Mouse (Mus musculus): ENCODE results near the gene Nr1h3. TPM values are rescaled to one million over a fixed set of nuclear protein-coding genes. Genes with fewer than 3 reads are reported as not detected.
A peak's percentile ranks its signal among the peaks of the same experiment; 100 is the strongest.
"Not testable (repeated sequence)": the region's sequence is repeated elsewhere in the genome, so short reads cannot be mapped to it uniquely, and the experiment has no call there.

Nr1h3 gene
- 1.2 and 1.7 TPM in 2 replicates for polyA plus RNA-seq (2014; fragmentation: Nextera tagmentation; extraction: Ambion mirVana)

DNA sequence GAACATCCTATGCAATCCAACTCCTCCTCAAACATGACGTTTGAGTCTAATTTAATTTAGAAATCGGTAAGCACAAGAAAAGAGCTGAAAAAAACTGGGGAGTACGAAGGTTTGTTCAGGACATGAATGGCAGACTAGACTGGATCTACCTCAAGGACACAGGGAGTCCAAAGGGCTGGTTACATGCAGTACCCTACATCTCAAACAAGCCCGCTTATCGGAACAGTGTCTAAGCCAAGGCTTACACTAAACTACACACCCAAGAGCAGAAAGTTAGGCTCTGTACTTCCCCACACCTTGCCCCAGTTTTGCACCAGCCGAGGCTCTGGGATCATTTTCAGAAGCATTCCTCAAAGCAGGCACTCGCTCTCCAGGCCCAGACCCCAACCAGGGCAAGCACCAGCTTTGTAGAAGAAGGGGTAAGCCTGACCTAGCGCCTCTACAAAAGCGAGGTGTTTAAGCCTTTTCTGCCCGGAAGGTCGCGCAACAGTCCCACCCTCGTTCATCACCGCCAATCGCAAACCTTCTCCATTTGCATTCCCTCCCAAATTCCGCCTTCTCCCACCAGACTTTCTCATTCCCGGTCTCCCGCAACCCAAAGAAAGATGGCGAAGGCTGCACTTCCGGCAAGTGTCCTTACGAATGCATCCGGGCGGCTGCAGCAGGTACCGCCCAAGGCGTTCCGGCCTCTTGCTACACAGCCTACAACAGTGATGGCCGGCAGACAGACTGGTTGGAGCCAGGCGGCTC, at the start of gene Nr1h3, which contains the start of gene Acp2:
Nr1h3 (minus strand) TSS at position 613 of the 750 bp plus-strand sequence.
Acp2 (plus strand) TSS at position 664 of the 750 bp plus-strand sequence.
- peaks cover 20% of the 10 kb centered on the region for H3K36me3 ChIP-seq (ENCODE audit: control insufficient read depth, insufficient read depth, low read length)
- H3K9me3 ChIP-seq (ENCODE audit: control insufficient read depth, low read length) = no peaks in the 10 kb centered on the region
- no peaks in the 10 kb centered on the region for H3K27me3 ChIP-seq (ENCODE audit: control insufficient read depth, insufficient read depth, low read length)
- peaks cover 10% of the 10 kb centered on the region for H3K4me1 ChIP-seq (ENCODE audit: control insufficient read depth, insufficient read depth, low read length)
- peak within 1 kb of the TSS; percentile 81 for H3K9ac ChIP-seq (ENCODE audit: low read depth, low read length)
- H3K4me3 ChIP-seq (ENCODE audit: low read length) = peak within 1 kb of the TSS; percentile 72
- 3% methylated on average over 28 of the region's 28 CpGs for WGBS
- H3K27ac ChIP-seq (ENCODE audit: low read depth, low read length) = peak within 1 kb of the TSS; percentile 85
- peak within 1 kb of the TSS; percentile 55 for H3K4me2 ChIP-seq (replicated peaks; ENCODE audit: low read depth, low read length)
- peak; percentile 95 for ATAC-seq (ENCODE audit: low FRiP score, low TSS enrichment)

GRCm38 (mm10) chr2:91252001-91252400, 49.4 kb upstream of the Nr1h3 start:
- Histone ChIP-seq H3K9me3 (ENCODE audit: control insufficient read depth, low read length) (no peaks in the 10 kb centered on the region), H3K9ac (ENCODE audit: low read depth, low read length) (no peak overlapping the region), H3K4me3 (ENCODE audit: low read length) (no peak overlapping the region), H3K4me2 (replicated peaks; ENCODE audit: low read depth, low read length) (no peak overlapping the region), H3K4me1 (ENCODE audit: control insufficient read depth, insufficient read depth, low read length) (peaks cover 17% of the 10 kb centered on the region), H3K36me3 (ENCODE audit: control insufficient read depth, insufficient read depth, low read length) (no peaks in the 10 kb centered on the region), H3K27me3 (ENCODE audit: control insufficient read depth, insufficient read depth, low read length) (peaks cover 16% of the 10 kb centered on the region), H3K27ac (ENCODE audit: low read depth, low read length) (no peak overlapping the region)
- 71% methylated on average over 4 of the region's 4 CpGs for WGBS
- no peak for ATAC-seq (ENCODE audit: low FRiP score, low TSS enrichment)

DNA sequence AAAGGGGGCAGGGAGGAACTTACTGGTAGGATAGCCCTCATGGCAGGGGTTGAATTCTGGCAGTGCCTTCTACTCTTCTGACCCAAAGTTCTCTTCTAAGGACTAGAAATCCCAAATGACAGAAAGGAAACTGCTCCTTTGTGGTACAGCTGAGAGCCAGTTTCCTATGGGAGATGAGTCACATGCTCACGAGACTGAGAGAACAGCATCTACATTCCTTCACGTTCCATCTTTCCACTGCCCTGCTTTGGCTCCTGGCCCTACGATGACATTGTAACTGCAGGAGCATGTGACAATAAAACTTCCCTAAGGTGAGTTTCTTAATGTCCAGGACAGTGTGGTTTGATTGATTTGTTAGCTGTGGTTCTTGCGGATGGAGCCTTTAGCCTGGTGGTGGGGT, 45.7 kb upstream of the Nr1h3 start:
- H3K27me3 ChIP-seq (ENCODE audit: control insufficient read depth, insufficient read depth, low read length) = no peaks in the 10 kb centered on the region
- no peaks in the 10 kb centered on the region for H3K4me1 ChIP-seq (ENCODE audit: control insufficient read depth, insufficient read depth, low read length)
- H3K4me2 ChIP-seq (replicated peaks; ENCODE audit: low read depth, low read length) = no peak overlapping the region
- H3K36me3 ChIP-seq (ENCODE audit: control insufficient read depth, insufficient read depth, low read length) = no peaks in the 10 kb centered on the region
- H3K9ac ChIP-seq (ENCODE audit: low read depth, low read length) = no peak overlapping the region
- no peaks in the 10 kb centered on the region for H3K9me3 ChIP-seq (ENCODE audit: control insufficient read depth, low read length)
- WGBS = 85% methylated on average over 4 of the region's 4 CpGs
- H3K27ac ChIP-seq (ENCODE audit: low read depth, low read length) = no peak overlapping the region
- H3K4me3 ChIP-seq (ENCODE audit: low read length) = no peak overlapping the region
- ATAC-seq (ENCODE audit: low FRiP score, low TSS enrichment) = no peak

DNA sequence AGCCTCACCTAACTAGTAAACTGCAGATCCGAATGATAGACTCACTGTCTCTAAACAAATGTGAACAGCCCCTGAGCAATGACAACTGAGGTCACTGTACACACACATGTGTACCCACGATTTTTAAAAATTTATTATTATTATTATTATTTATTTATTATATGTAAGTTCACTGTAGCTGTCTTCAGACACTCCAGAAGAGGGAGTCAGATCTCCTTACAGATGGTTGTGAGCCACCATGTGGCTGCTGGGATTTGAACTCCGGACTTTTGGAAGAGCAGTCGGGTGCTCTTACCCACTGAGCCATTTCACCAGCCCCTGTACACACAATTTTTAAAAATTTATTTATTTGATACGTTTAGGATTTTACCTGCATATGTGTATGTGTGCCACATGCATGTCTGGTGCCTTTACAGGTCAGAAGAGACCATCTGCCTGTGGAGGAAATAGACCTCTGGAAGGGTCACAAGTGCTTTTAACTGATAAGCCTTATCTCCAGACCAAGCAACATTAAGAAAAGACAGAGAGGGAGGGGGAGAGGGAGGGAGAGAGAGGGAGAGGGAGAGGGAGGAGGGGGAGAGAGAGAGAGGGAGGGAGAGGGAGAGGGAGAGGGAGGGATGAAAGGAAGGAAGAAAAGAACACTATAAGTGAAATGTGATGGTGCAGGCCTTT, 42.1 kb upstream of the Nr1h3 start:
- no peaks in the 10 kb centered on the region for H3K9me3 ChIP-seq (ENCODE audit: control insufficient read depth, low read length)
- 81% methylated on average over 5 of the region's 5 CpGs for WGBS

DNA sequence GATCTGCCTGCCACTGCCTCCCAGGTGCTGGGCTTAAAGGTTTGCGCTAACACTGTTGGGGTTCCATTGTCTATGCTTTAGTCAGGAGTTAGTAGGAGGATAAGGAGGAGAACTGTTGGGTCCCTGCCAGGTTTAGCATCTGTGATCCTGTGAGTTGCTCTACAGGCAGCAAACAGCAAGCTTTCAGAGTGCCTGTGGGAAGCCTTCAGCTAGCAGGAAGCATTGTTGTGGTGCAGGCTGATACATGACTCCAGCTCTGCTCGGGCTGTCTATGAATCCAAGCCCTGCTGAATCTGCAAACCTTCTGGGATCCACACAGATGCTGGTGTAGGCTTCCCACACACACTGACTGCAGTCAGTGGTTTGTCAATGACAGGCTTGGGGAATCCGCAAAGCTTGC, 40.8 kb upstream of the Nr1h3 start:
- Histone ChIP-seq H3K4me3 (ENCODE audit: low read length) (no peak overlapping the region), H3K9me3 (ENCODE audit: control insufficient read depth, low read length) (no peaks in the 10 kb centered on the region), H3K27me3 (ENCODE audit: control insufficient read depth, insufficient read depth, low read length) (no peaks in the 10 kb centered on the region), H3K9ac (ENCODE audit: low read depth, low read length) (no peak overlapping the region), H3K4me2 (replicated peaks; ENCODE audit: low read depth, low read length) (no peak overlapping the region), H3K27ac (ENCODE audit: low read depth, low read length) (no peak overlapping the region), H3K4me1 (ENCODE audit: control insufficient read depth, insufficient read depth, low read length) (no peaks in the 10 kb centered on the region), H3K36me3 (ENCODE audit: control insufficient read depth, insufficient read depth, low read length) (no peaks in the 10 kb centered on the region)
- 60% methylated on average over 3 of the region's 3 CpGs for WGBS
- ATAC-seq (ENCODE audit: low FRiP score, low TSS enrichment) = no peak

More for the DNA sequence above, 42.1 kb upstream of the Nr1h3 start:
- H3K4me1 ChIP-seq (ENCODE audit: control insufficient read depth, insufficient read depth, low read length) = no peaks in the 10 kb centered on the region
- H3K4me3 ChIP-seq (ENCODE audit: low read length) = no peak overlapping the region
- no peaks in the 10 kb centered on the region for H3K27me3 ChIP-seq (ENCODE audit: control insufficient read depth, insufficient read depth, low read length)
- H3K27ac ChIP-seq (ENCODE audit: low read depth, low read length) = no peak overlapping the region
- H3K4me2 ChIP-seq (replicated peaks; ENCODE audit: low read depth, low read length) = no peak overlapping the region
- no peak for ATAC-seq (ENCODE audit: low FRiP score, low TSS enrichment)
- H3K9ac ChIP-seq (ENCODE audit: low read depth, low read length) = no peak overlapping the region
- no peaks in the 10 kb centered on the region for H3K36me3 ChIP-seq (ENCODE audit: control insufficient read depth, insufficient read depth, low read length)

DNA sequence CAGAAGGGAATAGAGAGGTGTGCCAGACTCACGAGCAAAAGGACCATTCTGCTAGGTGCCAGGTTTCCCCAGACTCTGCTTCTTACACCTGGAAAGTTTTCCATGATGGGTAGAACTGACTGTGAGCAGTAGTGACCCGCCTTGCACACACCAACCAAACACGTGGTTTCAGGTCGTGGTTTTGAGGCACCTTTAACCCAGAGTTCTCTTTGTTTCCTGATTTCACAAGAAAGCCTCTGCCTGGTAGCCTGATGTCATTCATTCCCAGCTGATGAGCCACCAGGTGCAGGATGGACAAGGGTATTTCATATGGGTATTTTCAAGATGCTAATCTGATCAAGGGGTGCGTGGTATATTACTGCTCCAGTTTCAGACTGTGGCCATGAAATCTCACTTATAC, 39.9 kb upstream of the Nr1h3 start:
- no peaks in the 10 kb centered on the region for H3K36me3 ChIP-seq (ENCODE audit: control insufficient read depth, insufficient read depth, low read length)
- no peak overlapping the region for H3K4me3 ChIP-seq (ENCODE audit: low read length)
- H3K4me1 ChIP-seq (ENCODE audit: control insufficient read depth, insufficient read depth, low read length) = no peaks in the 10 kb centered on the region
- no peaks in the 10 kb centered on the region for H3K9me3 ChIP-seq (ENCODE audit: control insufficient read depth, low read length)
- H3K9ac ChIP-seq (ENCODE audit: low read depth, low read length) = no peak overlapping the region
- no peaks in the 10 kb centered on the region for H3K27me3 ChIP-seq (ENCODE audit: control insufficient read depth, insufficient read depth, low read length)
- no peak for ATAC-seq (ENCODE audit: low FRiP score, low TSS enrichment)
- H3K4me2 ChIP-seq (replicated peaks; ENCODE audit: low read depth, low read length) = no peak overlapping the region
- no peak overlapping the region for H3K27ac ChIP-seq (ENCODE audit: low read depth, low read length)
- 72% methylated on average over 5 of the region's 5 CpGs for WGBS

GRCm38 (mm10) chr2:91237511-91238080, 35.0 kb upstream of the Nr1h3 start:
- H3K36me3 ChIP-seq (ENCODE audit: control insufficient read depth, insufficient read depth, low read length); H3K27me3 ChIP-seq (ENCODE audit: control insufficient read depth, insufficient read depth, low read length); H3K9me3 ChIP-seq (ENCODE audit: control insufficient read depth, low read length); H3K4me1 ChIP-seq (ENCODE audit: control insufficient read depth, insufficient read depth, low read length): not testable (repeated sequence)
- peak overlapping the region; percentile 93; the same call in 1 of the 2 replicates for H3K27ac ChIP-seq (ENCODE audit: low read depth, low read length)
- H3K4me2 ChIP-seq (replicated peaks; ENCODE audit: low read depth, low read length) = peak overlapping the region; percentile 90
- peak overlapping the region; percentile 51; the same call in 1 of the 2 replicates for H3K9ac ChIP-seq (ENCODE audit: low read depth, low read length)
- WGBS = 17% methylated on average over 4 of the region's 4 CpGs
- ATAC-seq (ENCODE audit: low FRiP score, low TSS enrichment) = peak; percentile 7; the same call in 1 of the 2 replicates
- H3K4me3 ChIP-seq (ENCODE audit: low read length) = peak overlapping the region; percentile 71

DNA sequence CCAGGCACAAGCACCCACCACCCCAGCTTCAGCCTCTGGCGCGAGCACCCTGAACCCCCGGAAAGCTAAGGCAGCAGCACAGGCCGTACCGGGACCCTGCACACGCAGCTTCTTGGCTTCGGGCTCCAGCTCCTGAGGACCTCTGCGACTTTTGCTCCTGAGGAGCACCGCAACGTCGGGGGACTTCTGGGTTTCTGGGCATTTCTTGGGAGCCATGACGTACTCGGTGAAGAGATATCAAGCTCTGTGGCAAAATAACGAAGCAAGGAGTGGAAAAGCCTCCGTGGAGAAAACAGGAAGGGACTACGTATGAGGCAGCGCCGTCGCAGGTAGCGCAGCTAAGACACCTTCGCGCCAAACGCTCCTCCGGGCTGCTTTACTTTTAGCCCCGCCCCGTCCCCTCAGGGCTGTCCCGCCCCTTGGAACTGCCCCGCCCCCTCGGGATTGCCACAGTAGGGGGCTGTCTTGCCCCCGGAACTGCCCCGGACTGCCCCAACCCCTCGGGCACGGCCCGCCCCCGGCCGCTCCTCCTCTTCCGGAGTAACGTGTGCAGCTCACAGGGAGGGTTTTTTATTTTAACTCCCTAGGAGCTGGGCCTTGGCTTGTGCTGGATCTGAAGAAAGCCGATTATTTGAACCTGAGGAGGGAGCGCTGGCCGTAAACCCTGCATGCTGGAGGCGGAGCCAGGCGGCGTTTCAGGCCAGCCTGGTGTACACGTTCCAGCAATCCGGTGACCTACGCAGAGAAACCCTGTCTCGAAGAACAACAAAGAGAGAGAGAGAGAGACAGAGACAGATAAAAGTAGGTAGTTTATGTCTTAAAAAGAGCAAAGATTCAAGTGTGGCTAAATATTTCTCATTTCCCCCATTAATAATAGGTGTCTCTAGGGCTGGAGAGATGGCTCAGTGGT, 34.2 kb upstream of the Nr1h3 start, which contains the start of gene Ddb2:
Ddb2 (minus strand) TSS at position 382 of the 910 bp plus-strand sequence.
- Histone ChIP-seq H3K4me1 (ENCODE audit: control insufficient read depth, insufficient read depth, low read length) (0 out of 2 replicates have a peak, but pooled peaks cover 2% of the 10 kb centered on the region), H3K36me3 (ENCODE audit: control insufficient read depth, insufficient read depth, low read length) (peaks cover 8% of the 10 kb centered on the region; the same call in 1 of the 2 replicates), H3K27ac (ENCODE audit: low read depth, low read length) (peak within 1 kb of the TSS; percentile 93), H3K4me2 (replicated peaks; ENCODE audit: low read depth, low read length) (peak within 1 kb of the TSS; percentile 90), H3K4me3 (ENCODE audit: low read length) (peak within 1 kb of the TSS; percentile 71), H3K9ac (ENCODE audit: low read depth, low read length) (peak within 1 kb of the TSS; percentile 69), H3K9me3 (ENCODE audit: control insufficient read depth, low read length) (no peaks in the 10 kb centered on the region), H3K27me3 (ENCODE audit: control insufficient read depth, insufficient read depth, low read length) (no peaks in the 10 kb centered on the region)
- under 1% methylated on average over 48 of the region's 48 CpGs for WGBS
- ATAC-seq (ENCODE audit: low FRiP score, low TSS enrichment) = peak; percentile 98
